Mouse (Mus musculus) hindbrain, embryonic 16.5 days (tissue): ENCODE measurements around the gene Rhebl1. TPM values are rescaled to one million over a fixed set of nuclear protein-coding genes. Genes with fewer than 3 reads are reported as not detected.

Experiments
- ATAC-seq: fragments of 200-750 bp; cut with Nextera tagmentation; 2 replicates; pipeline ENCODE4 v1.8.0; 2017; ENCODE audit warnings: moderate TSS enrichment, moderate library complexity
- H3K27ac ChIP-seq: fragments of 300-500 bp; sonication (generic); 2 replicates; pipeline ENCODE4 v1.5.1; 2014; ENCODE audit warnings: low read depth, mild to moderate bottlenecking, control low read depth, low read length, moderate library complexity
- H3K27me3 ChIP-seq: fragments of 300-500 bp; sonication (generic); replicated peaks from 2 replicates; pipeline ENCODE4 v1.6.1; 2014; ENCODE audit warnings: low read length; ENCODE audit not compliant: control insufficient read depth, insufficient read depth
- H3K36me3 ChIP-seq: fragments of 300-500 bp; sonication (generic); 2 replicates; pipeline ENCODE4 v1.6.1; 2014; ENCODE audit warnings: mild to moderate bottlenecking, low read length, moderate library complexity, mixed read lengths; ENCODE audit not compliant: control insufficient read depth, insufficient read depth
- H3K4me1 ChIP-seq: fragments of 300-500 bp; sonication (generic); 2 replicates; pipeline ENCODE4 v1.6.1; 2014; ENCODE audit warnings: low read depth, low read length; ENCODE audit not compliant: control insufficient read depth, insufficient read depth
- H3K4me2 ChIP-seq: fragments of 300-500 bp; sonication (generic); 2 replicates; pipeline ENCODE4 v1.6.1; 2014; ENCODE audit warnings: mild to moderate bottlenecking, low read length, control low read depth, moderate library complexity
- H3K4me3 ChIP-seq: fragments of 300-500 bp; sonication (generic); 2 replicates; pipeline ENCODE4 v1.5.1; 2014; ENCODE audit warnings: mild to moderate bottlenecking, low read length, control low read depth, moderate library complexity
- H3K9ac ChIP-seq: fragments of 300-500 bp; sonication (generic); 2 replicates; pipeline ENCODE4 v1.6.1; 2014; ENCODE audit warnings: low read depth, mild to moderate bottlenecking, control low read depth, low read length, moderate library complexity
- H3K9me3 ChIP-seq: fragments of 300-500 bp; sonication (generic); 2 replicates; pipeline ENCODE4 v1.6.1; 2014; ENCODE audit warnings: mild to moderate bottlenecking, low read length, moderate library complexity; ENCODE audit not compliant: control insufficient read depth
- WGBS: fragments of 180-500 bp; shearing (Covaris S2); extraction: QIAGEN DNeasy Blood & Tissue Kit; methylation state at CpG from one replicate; pipeline ENCODE4 v1.1.7; 2014; 5-methylcytosine and 5-hydroxymethylcytosine counted together
- polyA plus RNA-seq: library from polyadenylated mRNA; unstranded; fragments of >200 nt; fragmentation: Nextera tagmentation; extraction: Ambion mirVana; gene quantifications from 2 replicates; pipeline ENCODE4 v1.2.1, GENCODE M21; 2015

Gene Rhebl1
- polyA plus RNA-seq, 1 experiment from 2014 or later = 33.4 TPM

DNA sequence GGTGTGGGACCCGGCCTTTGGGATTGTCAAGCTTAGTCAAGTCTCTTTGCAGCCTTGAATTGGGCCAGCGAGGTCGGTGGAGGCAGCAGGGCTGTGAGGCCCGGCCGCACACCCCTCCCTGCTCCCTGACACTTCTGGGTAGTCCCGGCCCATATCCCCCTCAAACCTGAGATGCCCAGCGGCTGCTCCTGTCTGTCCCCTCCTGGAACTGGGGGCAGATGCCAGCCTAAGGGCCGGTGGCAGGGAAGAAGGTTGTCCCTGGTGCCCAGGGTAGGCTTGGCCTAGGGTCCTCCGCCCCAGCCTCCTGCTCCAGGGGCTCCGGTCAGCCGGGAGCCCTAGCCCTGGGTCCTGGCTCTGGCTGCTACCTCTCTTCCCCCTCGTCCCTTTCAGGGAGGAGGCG lies 60.3 kb downstream of the Rhebl1 start:
- whole genome bisulfite sequencing = 90% methylated on average over 8 of the region's 13 CpGs

DNA sequence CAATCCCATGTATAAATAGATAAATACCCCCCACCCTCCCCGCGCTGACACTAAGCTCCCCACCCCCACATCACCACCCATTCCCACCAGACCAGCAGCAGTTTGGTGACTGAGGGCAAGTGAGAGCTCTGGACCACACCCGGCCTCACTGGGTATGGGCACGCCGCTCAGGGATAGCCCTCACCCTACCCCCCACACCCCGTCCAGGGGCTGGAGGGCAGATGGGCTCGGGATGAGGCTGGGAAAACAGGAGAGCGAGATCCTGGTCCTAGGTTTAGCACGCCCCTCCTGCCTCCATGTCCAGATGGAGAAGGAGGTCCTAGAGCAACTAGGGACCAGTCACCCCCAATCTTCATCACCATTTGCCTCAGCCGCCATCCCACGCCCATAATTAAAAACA lies 61.1 kb downstream of the Rhebl1 start:
- H3K9me3 ChIP-seq = no peaks in the 10 kb centered on the region
- 89% methylated on average over 11 of the region's 11 CpGs for WGBS
- H3K9ac ChIP-seq = no peak overlapping the region
- no peaks in the 10 kb centered on the region for H3K27me3 ChIP-seq
- ATAC-seq = no peak
- H3K4me3 ChIP-seq = no peak overlapping the region
- H3K4me2 ChIP-seq = no peak overlapping the region
- peaks cover 6% of the 10 kb centered on the region for H3K4me1 ChIP-seq
- no peak overlapping the region for H3K27ac ChIP-seq
- peaks cover 39% of the 10 kb centered on the region for H3K36me3 ChIP-seq

More for the DNA sequence above, 60.3 kb downstream of the Rhebl1 start:
- peaks cover 40% of the 10 kb centered on the region for H3K36me3 ChIP-seq
- no peak overlapping the region for H3K4me2 ChIP-seq
- peaks cover 6% of the 10 kb centered on the region for H3K4me1 ChIP-seq
- no peak overlapping the region for H3K4me3 ChIP-seq
- H3K27ac ChIP-seq = no peak overlapping the region
- H3K27me3 ChIP-seq = no peaks in the 10 kb centered on the region
- H3K9ac ChIP-seq = no peak overlapping the region
- H3K9me3 ChIP-seq = no peaks in the 10 kb centered on the region
- no peak for ATAC-seq

DNA sequence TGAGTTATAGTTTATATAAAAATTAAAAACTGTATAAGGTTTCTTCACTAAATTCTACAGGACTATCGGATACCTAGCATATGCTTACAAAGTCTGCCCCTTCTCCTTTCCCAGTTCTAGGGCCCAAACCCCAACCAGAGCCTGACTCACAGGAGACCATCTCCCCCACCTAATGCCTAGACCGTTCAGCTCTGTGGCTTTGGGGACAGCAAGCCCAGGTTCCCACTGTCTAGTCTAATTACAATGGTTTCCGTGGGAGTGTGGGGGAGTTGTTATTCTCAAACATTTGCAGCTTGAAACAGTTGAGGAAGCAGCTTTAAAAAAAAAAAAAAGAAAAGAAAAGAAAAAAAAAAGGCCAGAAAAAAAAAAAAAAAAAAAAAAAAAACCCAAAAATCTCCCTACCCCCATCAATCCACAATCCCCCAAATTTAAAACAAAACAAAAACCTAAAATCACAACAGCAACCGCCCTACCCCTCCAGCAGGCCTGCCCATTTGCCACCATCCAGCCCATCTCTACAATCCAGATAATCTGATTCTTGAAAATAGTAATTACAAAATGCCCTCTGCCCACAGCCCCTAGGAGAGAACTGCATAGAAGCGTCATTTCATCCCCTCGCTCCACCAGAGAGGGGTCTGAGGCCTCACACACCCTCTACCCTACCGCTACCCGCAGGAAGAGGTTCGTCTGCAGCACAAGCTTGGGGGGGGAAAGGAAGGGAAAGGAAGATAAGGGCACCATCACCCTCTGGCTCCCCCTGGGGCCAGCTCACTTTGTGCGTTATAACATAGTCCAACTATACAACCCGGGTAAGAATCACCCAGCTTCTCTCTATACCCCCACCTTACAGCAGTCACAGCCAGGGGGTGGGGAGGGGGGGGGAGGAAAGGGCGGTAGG lies 61.9 kb downstream of the Rhebl1 start:
- Histone ChIP-seq H3K9ac (no peak overlapping the region), H3K4me1 (peaks cover 6% of the 10 kb centered on the region), H3K27me3 (no peaks in the 10 kb centered on the region), H3K4me3 (no peak overlapping the region), H3K9me3 (no peaks in the 10 kb centered on the region), H3K4me2 (peak overlapping the region; percentile 76; the same call in 1 of the 2 replicates), H3K36me3 (peaks cover 39% of the 10 kb centered on the region), H3K27ac (no peak overlapping the region)
- WGBS = 58% methylated on average over 12 of the region's 12 CpGs
- no peak for ATAC-seq

DNA sequence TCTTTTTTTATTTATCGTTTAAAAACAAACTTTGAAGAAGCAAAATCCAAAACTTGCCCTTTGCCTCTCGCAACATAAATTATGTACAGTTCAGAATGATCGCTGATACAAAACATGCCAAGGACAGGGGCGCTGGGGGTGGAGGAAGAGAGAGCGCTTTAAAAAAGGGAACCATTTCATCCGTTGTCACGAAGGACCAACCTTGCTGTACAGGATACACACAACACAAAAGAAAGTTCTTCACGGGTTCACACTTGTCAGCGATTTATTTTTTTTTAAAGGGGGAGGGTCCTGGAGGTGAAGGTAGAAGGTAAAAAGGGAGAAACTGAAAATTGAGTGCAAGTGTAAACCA lies 62.7 kb downstream of the Rhebl1 start:
- Histone ChIP-seq H3K4me2 (peak overlapping the region; percentile 76), H3K36me3 (peaks cover 33% of the 10 kb centered on the region), H3K27me3 (no peaks in the 10 kb centered on the region), H3K4me1 (peaks cover 6% of the 10 kb centered on the region), H3K27ac (peak overlapping the region; percentile 90), H3K4me3 (peak overlapping the region; percentile 84), H3K9ac (peak overlapping the region; percentile 25), H3K9me3 (no peaks in the 10 kb centered on the region)
- WGBS = 21% methylated on average over 9 of the region's 9 CpGs
- ATAC-seq = peak; percentile 44

DNA sequence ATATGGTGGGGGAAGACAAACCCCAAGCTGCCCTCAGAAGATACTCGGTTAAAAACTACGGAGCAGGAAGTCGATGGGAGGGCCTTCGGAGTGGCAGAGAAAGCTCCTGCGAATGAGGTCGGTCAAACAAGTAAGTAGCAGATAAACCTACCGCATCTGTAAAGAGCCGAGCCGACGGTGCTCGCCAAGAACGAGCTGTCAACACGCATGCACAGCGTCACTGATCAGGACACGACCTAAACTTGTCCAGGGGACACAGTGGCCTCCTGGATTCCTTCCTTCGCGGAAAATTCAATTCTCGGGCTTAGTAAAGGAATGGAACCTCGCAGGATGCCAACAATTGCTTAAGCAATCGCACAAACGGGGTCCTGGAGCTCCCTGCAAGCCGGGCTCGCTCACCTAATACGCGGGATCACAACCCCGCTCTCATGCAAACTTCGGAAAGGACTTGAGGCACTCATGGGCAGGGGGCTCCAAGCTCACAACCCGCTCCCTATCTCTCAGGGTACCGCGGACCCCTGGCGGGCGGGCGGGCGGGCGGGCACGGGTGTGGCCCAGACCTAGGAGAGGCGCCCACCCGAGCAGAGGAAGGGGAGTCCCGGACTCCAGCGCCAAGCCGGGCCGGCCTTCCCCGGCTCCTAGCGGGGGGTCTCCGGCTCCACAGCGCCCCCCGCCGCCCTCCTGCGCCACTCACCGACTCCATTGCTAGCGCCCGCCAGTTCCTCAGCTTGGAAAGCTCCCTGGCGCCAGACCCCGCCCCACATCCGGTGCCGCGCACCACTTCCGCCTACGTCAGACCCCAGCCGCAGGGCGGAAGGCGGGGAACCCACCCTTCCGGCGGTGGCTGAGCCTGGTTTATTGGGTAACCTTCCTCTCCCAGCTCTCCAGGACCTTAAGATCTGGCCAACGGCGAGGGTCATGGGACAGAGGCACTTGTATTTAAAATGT lies 63.3 kb downstream of the Rhebl1 start, which contains the start of gene Prkag1:
Gene Prkag1 (minus strand): TSS at position 786 of the 948 bp plus-strand sequence.
- peak; percentile 96 for ATAC-seq
- H3K4me3 ChIP-seq = peak within 1 kb of the TSS; percentile 84
- no peaks in the 10 kb centered on the region for H3K9me3 ChIP-seq
- under 1% methylated on average over 63 of the region's 66 CpGs for WGBS
- peaks cover 6% of the 10 kb centered on the region for H3K4me1 ChIP-seq
- no peaks in the 10 kb centered on the region for H3K27me3 ChIP-seq
- peaks cover 27% of the 10 kb centered on the region for H3K36me3 ChIP-seq
- H3K4me2 ChIP-seq = peak within 1 kb of the TSS; percentile 76
- peak within 1 kb of the TSS; percentile 90 for H3K27ac ChIP-seq
- peak within 1 kb of the TSS; percentile 84 for H3K9ac ChIP-seq

Other genes starting within 250 kb of the Rhebl1 start
- gene Ddx23, start 231.6 kb downstream of the Rhebl1 start, polyA plus RNA-seq = 17.8 and 19.7 TPM in 2 replicates
- 12.6 and 16.7 TPM in 2 replicates for gene Rnd1, start 217.1 kb downstream of the Rhebl1 start, polyA plus RNA-seq
- gene Ccdc65, start 186.3 kb downstream of the Rhebl1 start, polyA plus RNA-seq = 7.9 and 9.0 TPM in 2 replicates
- 6.3 and 8.9 TPM in 2 replicates for gene Fkbp11, start 166.3 kb downstream of the Rhebl1 start, polyA plus RNA-seq
- 107 TPM in 2 replicates for gene Arf3, start 131.3 kb downstream of the Rhebl1 start, polyA plus RNA-seq
- gene Wnt10b, start 116.4 kb downstream of the Rhebl1 start, polyA plus RNA-seq = 0.06 TPM in 1 of 2 replicates, not detected in the other
- 1.2 and 2.3 TPM in 2 replicates for gene Wnt1, start 104.7 kb downstream of the Rhebl1 start, polyA plus RNA-seq
- 0.30 and 0.31 TPM in 2 replicates for gene Ddn, start 85.0 kb downstream of the Rhebl1 start, polyA plus RNA-seq
- gene Prkag1, start 63.0 kb downstream of the Rhebl1 start, polyA plus RNA-seq = 72.5 and 74.4 TPM in 2 replicates
- gene Kmt2d, start 23.3 kb downstream of the Rhebl1 start, polyA plus RNA-seq = 8.8 and 9.3 TPM in 2 replicates
- 1.3 and 2.1 TPM in 2 replicates for gene Dhh, start 4.0 kb upstream of the Rhebl1 start, polyA plus RNA-seq
- 25.9 and 27.0 TPM in 2 replicates for gene Lmbr1l, start 23.7 kb upstream of the Rhebl1 start, polyA plus RNA-seq
- gene Tuba1b, start 40.0 kb upstream of the Rhebl1 start, polyA plus RNA-seq = 1,672 and 1,683 TPM in 2 replicates
- gene Gm49450, start 59.0 kb upstream of the Rhebl1 start, polyA plus RNA-seq = not detected in 2 replicates
- 15,480 and 15,543 TPM in 2 replicates for gene Tuba1a, start 59.2 kb upstream of the Rhebl1 start, polyA plus RNA-seq
- gene Tuba1c, start 135.4 kb upstream of the Rhebl1 start, polyA plus RNA-seq = 20.8 and 23.3 TPM in 2 replicates
- gene Prph, start 160.6 kb upstream of the Rhebl1 start, polyA plus RNA-seq = 52.8 and 81.8 TPM in 2 replicates
- gene Troap, start 180.0 kb upstream of the Rhebl1 start, polyA plus RNA-seq = 5.6 and 8.7 TPM in 2 replicates
- gene C1ql4, start 193.3 kb upstream of the Rhebl1 start, polyA plus RNA-seq = 4.0 and 5.7 TPM in 2 replicates
- gene Dnajc22, start 198.6 kb upstream of the Rhebl1 start, polyA plus RNA-seq = 0.92 and 1.1 TPM in 2 replicates
- 23.8 and 28.8 TPM in 2 replicates for gene Spats2, start 231.4 kb upstream of the Rhebl1 start, polyA plus RNA-seq